Mouse (Mus musculus): ENCODE results near the gene Wars2.

DNA sequence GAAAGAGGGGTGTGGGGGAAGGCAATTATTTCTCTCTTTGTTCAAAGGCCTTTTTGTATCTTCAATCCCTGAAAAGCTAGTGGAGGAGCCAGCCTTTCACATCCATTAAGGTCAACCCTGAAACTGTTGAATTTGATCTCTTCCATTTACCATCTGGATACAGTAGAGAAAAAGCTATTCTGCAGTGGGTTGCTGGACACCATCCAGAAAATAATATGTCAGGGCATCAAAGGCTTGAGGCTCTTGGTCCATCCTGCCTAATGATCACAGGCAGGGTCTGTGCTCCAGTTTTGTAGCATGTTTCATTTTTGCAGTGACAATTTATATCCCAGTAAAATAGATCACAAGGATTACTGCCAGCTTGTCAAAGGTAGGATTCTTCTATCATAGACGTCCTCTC, 16.1 kb downstream of the Wars2 start:
- TF ChIP-seq CTCF (conservative IDR thresholded peaks at IDR 0.05; ENCODE audit: low read length) (no peak), NANOG (IDR thresholded peaks at IDR 0.05; ENCODE audit: borderline replicate concordance, low read length) (no peak)

All from E14TG2a.4 (cell line).